ENCODE assay signal across 8 mouse cellular contexts in genomic region chr6:72597083-72597874, GRCm38 (mm10). TPM values are rescaled to one million over a fixed set of nuclear protein-coding genes. Genes with fewer than 3 reads are reported as not detected.
DNase-seq lines count a peak whose midpoint lies in the region; ATAC-seq and TF ChIP-seq lines count a peak whose summit lies in the region.

No protein-coding gene starts in this region.

- H3K36me3 ChIP-seq in G1E (replicated peaks) = peaks cover 57% of the 10 kb centered on the region
- H3K36me3 ChIP-seq in hindbrain, embryonic 16.5 days (ENCODE audit: control insufficient read depth, insufficient read depth, low read length) = no peaks in the 10 kb centered on the region
- H3K36me3 ChIP-seq in stomach, embryonic 16.5 days (ENCODE audit: control insufficient read depth, insufficient read depth, low read length) = no peaks in the 10 kb centered on the region

- peaks cover 45% of the 10 kb centered on the region for H3K4me1 ChIP-seq in G1E (ENCODE audit: insufficient read depth, low read depth, low read length)
- peaks cover 2% of the 10 kb centered on the region; the same call in 1 of the 2 replicates for H3K4me1 ChIP-seq in embryonic fibroblast, embryonic 13.5 days (ENCODE audit: control insufficient read depth, insufficient read depth, low read length)
- H3K4me1 ChIP-seq in hindbrain, embryonic 16.5 days (ENCODE audit: control insufficient read depth, insufficient read depth, low read depth, low read length) = peaks cover 17% of the 10 kb centered on the region
- H3K4me1 ChIP-seq in lung, adult 2 months (ENCODE audit: control insufficient read depth, insufficient read depth, low read length) = peaks cover 6% of the 10 kb centered on the region; the same call in 1 of the 2 replicates
- peaks cover 17% of the 10 kb centered on the region for H3K4me1 ChIP-seq in stomach, embryonic 16.5 days (ENCODE audit: control insufficient read depth, insufficient read depth, low read length)

- H3K27me3 ChIP-seq in G1E (ENCODE audit: insufficient read depth, low read length) = no peaks in the 10 kb centered on the region
- no peaks in the 10 kb centered on the region for H3K27me3 ChIP-seq in hindbrain, embryonic 16.5 days (replicated peaks; ENCODE audit: control insufficient read depth, insufficient read depth, low read length)
- no peaks in the 10 kb centered on the region for H3K27me3 ChIP-seq in stomach, embryonic 16.5 days (ENCODE audit: control insufficient read depth, insufficient read depth, low read length)

- peak overlapping the region; percentile 81 for H3K4me3 ChIP-seq in G1E (ENCODE audit: low read depth, low read length)
- peak overlapping the region; percentile 67 for H3K4me3 ChIP-seq in embryonic fibroblast, embryonic 13.5 days (ENCODE audit: insufficient read depth, low read length)
- H3K4me3 ChIP-seq in hindbrain, embryonic 16.5 days (ENCODE audit: low read length) = peak overlapping the region; percentile 59
- peak overlapping the region; percentile 99 for H3K4me3 ChIP-seq in lung, adult 2 months (replicated peaks; ENCODE audit: extremely low read depth, low read depth, low read length)
- peak overlapping the region; percentile 60 for H3K4me3 ChIP-seq in stomach, embryonic 16.5 days (replicated peaks; ENCODE audit: low read length)

- WGBS in hindbrain, embryonic 16.5 days = 43% methylated on average over 13 of the region's 13 CpGs
- 25% methylated on average over 13 of the region's 13 CpGs for WGBS in lung, adult 2 months
- WGBS in stomach, embryonic 16.5 days = 24% methylated on average over 13 of the region's 13 CpGs

- peak overlapping the region; percentile 79 for H3K4me2 ChIP-seq in hindbrain, embryonic 16.5 days (ENCODE audit: low read length)
- peak overlapping the region; percentile 61 for H3K4me2 ChIP-seq in stomach, embryonic 16.5 days (ENCODE audit: low read depth, low read length)

- no peak for TF ChIP-seq POLR2A in embryonic fibroblast, embryonic 13.5 days (IDR thresholded peaks at IDR 0.05; ENCODE audit: low read depth, low read length)
- no peak for TF ChIP-seq POLR2A in lung, adult 2 months (IDR thresholded peaks at IDR 0.05; ENCODE audit: borderline replicate concordance, extremely low read depth, low read depth, low read length)

- H3K9me3 ChIP-seq in G1E (replicated peaks) = no peaks in the 10 kb centered on the region
- H3K9me3 ChIP-seq in hindbrain, embryonic 16.5 days (ENCODE audit: control insufficient read depth, low read length) = no peaks in the 10 kb centered on the region
- no peaks in the 10 kb centered on the region for H3K9me3 ChIP-seq in stomach, embryonic 16.5 days (replicated peaks; ENCODE audit: control insufficient read depth, low read length)

- no peak overlapping the region for H3K27ac ChIP-seq in embryonic fibroblast, embryonic 13.5 days (ENCODE audit: insufficient read depth, low read length)
- peak overlapping the region; percentile 67; the same call in 1 of the 2 replicates for H3K27ac ChIP-seq in hindbrain, embryonic 16.5 days (ENCODE audit: low read depth, low read length)
- H3K27ac ChIP-seq in stomach, embryonic 16.5 days (ENCODE audit: low read length) = peak overlapping the region; percentile 65

- no peak for TF ChIP-seq CTCF in G1E (IDR thresholded peaks at IDR 0.05; ENCODE audit: low read depth, low read length)
- TF ChIP-seq CTCF in embryonic fibroblast, embryonic 13.5 days (IDR thresholded peaks at IDR 0.05; ENCODE audit: borderline replicate concordance, insufficient read depth, low read length) = no peak
- TF ChIP-seq CTCF in lung, adult 2 months (IDR thresholded peaks at IDR 0.05; ENCODE audit: insufficient read depth, low read length) = no peak

- ATAC-seq in G1E (ENCODE audit: extremely low read depth, insufficient number of reproducible peaks, low FRiP score, poor library complexity, severe bottlenecking) = no peak
- ATAC-seq in hindbrain, embryonic 16.5 days = no peak
- no peak for ATAC-seq in stomach, embryonic 16.5 days (ENCODE audit: insufficient read depth, low FRiP score)

- H3K9ac ChIP-seq in hindbrain, embryonic 16.5 days (ENCODE audit: low read depth, low read length) = peak overlapping the region; percentile 69
- H3K9ac ChIP-seq in stomach, embryonic 16.5 days (ENCODE audit: low read length) = peak overlapping the region; percentile 78

- DNase-seq in heart, adult 18-20 months = peak; percentile 42 to 48
- no peak for DNase-seq in heart, adult 8-10 months (ENCODE audit: low spot score)
- DNase-seq in G1E (ENCODE audit: low spot score) = no peak
- DNase-seq in lung, adult 2 months = peak; percentile 35
- DNase-seq in ovary, adult 18-20 months (ENCODE audit: low spot score) = no peak

RNA-seq across cellular contexts. Expression of gene Elmod3, which starts 0.9 kb away (rescaled TPM):
- total RNA-seq in heart, adult 18-20 months (2021) = 10 to 100 TPM; 11.6 to 12.6 TPM
- 10 to 100 TPM; 12.1 to 16.4 (median 14.5) TPM for total RNA-seq in heart, adult 8-10 months (2022)
- total RNA-seq in G1E (2014; fragmentation: Nextera tagmentation) (20.4 and 25.5 TPM in 2 replicates), G1E (2017) (8.6 and 9.8 TPM in 2 replicates)
- 16.6 and 22.1 TPM in 2 replicates for polyA plus RNA-seq in G1E (2012)
- polyA plus RNA-seq in embryonic fibroblast, embryonic 13.5 days (2011; ENCODE audit: insufficient read length, low read depth, missing spikeins) = 8.1 and 8.8 TPM in 2 replicates
- 17.3 and 18.7 TPM in 2 replicates for polyA plus RNA-seq in hindbrain, embryonic 16.5 days (2015; fragmentation: Nextera tagmentation; extraction: Ambion mirVana)
- polyA plus RNA-seq in lung, adult 2 months (2012; rRNA removed) = 17.6 and 24.2 TPM in 2 replicates
- 18.1 and 19.6 TPM in 2 replicates for polyA plus RNA-seq in stomach, embryonic 16.5 days (2015; fragmentation: Nextera tagmentation; extraction: Ambion mirVana)

RNA-seq across cellular contexts. Expression of gene Retsat, which starts 1.0 kb away (rescaled TPM):
- total RNA-seq in heart, adult 18-20 months (2021) = 100 to 1,000 TPM; 199 to 208 TPM
- total RNA-seq in heart, adult 8-10 months (2022) = 100 to 1,000 TPM; 170 to 247 (median 189) TPM
- total RNA-seq in G1E (2014; fragmentation: Nextera tagmentation) = 13.1 and 13.6 TPM in 2 replicates
- total RNA-seq in G1E (2017) = 12.6 and 14.8 TPM in 2 replicates
- polyA plus RNA-seq in G1E (2012) = 6.1 and 25.6 TPM in 2 replicates
- polyA plus RNA-seq in embryonic fibroblast, embryonic 13.5 days (2011; ENCODE audit: insufficient read length, low read depth, missing spikeins) = 11.0 and 12.3 TPM in 2 replicates
- polyA plus RNA-seq in hindbrain, embryonic 16.5 days (2015; fragmentation: Nextera tagmentation; extraction: Ambion mirVana) = 7.0 and 8.4 TPM in 2 replicates
- 27.7 and 38.8 TPM in 2 replicates for polyA plus RNA-seq in lung, adult 2 months (2012; rRNA removed)
- 29.6 and 32.7 TPM in 2 replicates for polyA plus RNA-seq in stomach, embryonic 16.5 days (2015; fragmentation: Nextera tagmentation; extraction: Ambion mirVana)

RNA-seq across cellular contexts. Expression of gene Tgoln1, which starts 19.5 kb away (rescaled TPM):
- total RNA-seq in heart, adult 18-20 months (2021) = 10 to 100 TPM; 61.4 to 72.6 TPM
- 10 to 100 TPM; 63.6 to 67.4 (median 65.5) TPM for total RNA-seq in heart, adult 8-10 months (2022)
- total RNA-seq in G1E (2014; fragmentation: Nextera tagmentation) = 49.7 and 50.1 TPM in 2 replicates
- total RNA-seq in G1E (2017) = 60.3 and 72.6 TPM in 2 replicates
- 2.0 and 4.4 TPM in 2 replicates for polyA plus RNA-seq in G1E (2012)
- polyA plus RNA-seq in embryonic fibroblast, embryonic 13.5 days (2011; ENCODE audit: insufficient read length, low read depth, missing spikeins) = 50.0 and 52.7 TPM in 2 replicates
- 35.6 and 38.9 TPM in 2 replicates for polyA plus RNA-seq in hindbrain, embryonic 16.5 days (2015; fragmentation: Nextera tagmentation; extraction: Ambion mirVana)
- polyA plus RNA-seq in lung, adult 2 months (2012; rRNA removed) = 60.0 and 72.4 TPM in 2 replicates
- 43.5 and 46.0 TPM in 2 replicates for polyA plus RNA-seq in stomach, embryonic 16.5 days (2015; fragmentation: Nextera tagmentation; extraction: Ambion mirVana)

RNA-seq across cellular contexts. Expression of gene Capg, which starts 53.1 kb away (rescaled TPM):
- 10 to 100 TPM in 1 of 2 experiments, 1 to 10 TPM in 1; 9.4 to 11.9 TPM for total RNA-seq in heart, adult 18-20 months (2021)
- total RNA-seq in heart, adult 8-10 months (2022) = 10 to 100 TPM in 1 of 4 experiments, 1 to 10 TPM in 3; 7.5 to 11.8 (median 9.2) TPM
- total RNA-seq in G1E (2014; fragmentation: Nextera tagmentation) (37.8 and 38.0 TPM in 2 replicates), G1E (2017) (113 and 150 TPM in 2 replicates)
- 88.6 and 102 TPM in 2 replicates for polyA plus RNA-seq in G1E (2012)
- polyA plus RNA-seq in embryonic fibroblast, embryonic 13.5 days (2011; ENCODE audit: insufficient read length, low read depth, missing spikeins) = 95.7 and 182 TPM in 2 replicates
- 9.0 and 10.2 TPM in 2 replicates for polyA plus RNA-seq in hindbrain, embryonic 16.5 days (2015; fragmentation: Nextera tagmentation; extraction: Ambion mirVana)
- 67.6 and 67.8 TPM in 2 replicates for polyA plus RNA-seq in lung, adult 2 months (2012; rRNA removed)
- 142 and 180 TPM in 2 replicates for polyA plus RNA-seq in stomach, embryonic 16.5 days (2015; fragmentation: Nextera tagmentation; extraction: Ambion mirVana)

Comparison
In these comparisons a context has a peak if more than half of its experiments do, and no peak if none do; other contexts are left out.
1. DNase-seq: peak in heart, adult 18-20 months (2 of 2) and lung, adult 2 months (single experiment); none in heart, adult 8-10 months (single experiment), G1E (single experiment) and ovary, adult 18-20 months (single experiment).
2. Peak in every context shown above with its lines, with median percentiles within 50 percentile points of each other: H3K4me3 ChIP-seq.